Mouse (Mus musculus) intestine, postnatal 0 days (tissue): Measurements from ENCODE around the gene Themis2. TPM values are rescaled to one million over a fixed set of nuclear protein-coding genes. Genes with fewer than 3 reads are reported as not detected.

Experiments
- ATAC-seq: fragments of 200-750 bp; cut with Nextera tagmentation; 2 replicates; pipeline ENCODE4 v1.8.0; 2017; ENCODE audit warnings: mild to moderate bottlenecking, moderate TSS enrichment, moderate library complexity
- H3K27ac ChIP-seq: fragments of 300-500 bp; sonication (generic); 2 replicates; pipeline ENCODE4 v1.5.1; 2014; ENCODE audit warnings: mild to moderate bottlenecking, low read depth, low read length, moderate library complexity
- H3K27me3 ChIP-seq: fragments of 300-500 bp; sonication (generic); replicated peaks from 2 replicates; pipeline ENCODE4 v1.6.1; 2014; ENCODE audit warnings: low read length, mixed read lengths; ENCODE audit not compliant: control insufficient read depth, insufficient read depth
- H3K36me3 ChIP-seq: fragments of 300-500 bp; sonication (generic); 2 replicates; pipeline ENCODE4 v1.6.1; 2014; ENCODE audit warnings: mild to moderate bottlenecking, moderate library complexity; ENCODE audit not compliant: control insufficient read depth, insufficient read depth
- H3K4me1 ChIP-seq: fragments of 300-500 bp; sonication (generic); replicated peaks from 2 replicates; pipeline ENCODE4 v1.6.1; 2014; ENCODE audit warnings: antibody characterized with exemption, low read length, mixed read lengths; ENCODE audit not compliant: control insufficient read depth, insufficient read depth
- H3K4me2 ChIP-seq: fragments of 300-500 bp; sonication (generic); replicated peaks from 2 replicates; pipeline ENCODE4 v1.6.1; 2014; ENCODE audit warnings: low read depth, mild to moderate bottlenecking, moderate library complexity
- H3K4me3 ChIP-seq: fragments of 300-500 bp; sonication (generic); 2 replicates; pipeline ENCODE4 v1.5.1; 2014; ENCODE audit warnings: low read depth, low read length
- H3K9ac ChIP-seq: fragments of 300-500 bp; sonication (generic); 2 replicates; pipeline ENCODE4 v1.6.1; 2014; ENCODE audit warnings: mild to moderate bottlenecking, low read depth, low read length
- H3K9me3 ChIP-seq: fragments of 300-500 bp; sonication (generic); 2 replicates; pipeline ENCODE4 v1.6.1; 2016; ENCODE audit warnings: mixed run types; ENCODE audit not compliant: control insufficient read depth
- CTCF ChIP-seq: sonication (generic); IDR thresholded peaks from 2 replicates; pipeline ENCODE4 v1.5.1; 2016; ENCODE audit warnings: low read depth, mild to moderate bottlenecking, control low read depth, antibody characterized with exemption, moderate library complexity
- WGBS: fragments of 180-500 bp; shearing (Covaris S2); extraction: QIAGEN DNeasy Blood & Tissue Kit; methylation state at CpG from one replicate; pipeline ENCODE4 v1.1.7; 2014; 5-methylcytosine and 5-hydroxymethylcytosine counted together
- polyA plus RNA-seq: library from polyadenylated mRNA; unstranded; fragments of >200 nt; fragmentation: Nextera tagmentation; extraction: Ambion mirVana; gene quantifications from 2 replicates; pipeline ENCODE4 v1.2.1, GENCODE M21; 2015

Gene Themis2
- polyA plus RNA-seq, 1 experiment from 2014 or later, result 1.3 TPM

GRCm38 (mm10) chr4:132749258-132749982 is 46.8 kb downstream of the Themis2 start:
- no peaks in the 10 kb centered on the region for H3K36me3 ChIP-seq
- WGBS, result 80% methylated on average over 6 of the region's 6 CpGs
- H3K9ac ChIP-seq, result no peak overlapping the region
- TF ChIP-seq CTCF, result no peak
- H3K27ac ChIP-seq, result no peak overlapping the region
- H3K9me3 ChIP-seq, result no peaks in the 10 kb centered on the region
- H3K4me2 ChIP-seq, result no peak overlapping the region
- H3K4me1 ChIP-seq, result 0 out of 2 replicates have a peak, but pooled peaks cover 5% of the 10 kb centered on the region
- ATAC-seq, result no peak
- no peak overlapping the region for H3K4me3 ChIP-seq
- H3K27me3 ChIP-seq, result no peaks in the 10 kb centered on the region

DNA sequence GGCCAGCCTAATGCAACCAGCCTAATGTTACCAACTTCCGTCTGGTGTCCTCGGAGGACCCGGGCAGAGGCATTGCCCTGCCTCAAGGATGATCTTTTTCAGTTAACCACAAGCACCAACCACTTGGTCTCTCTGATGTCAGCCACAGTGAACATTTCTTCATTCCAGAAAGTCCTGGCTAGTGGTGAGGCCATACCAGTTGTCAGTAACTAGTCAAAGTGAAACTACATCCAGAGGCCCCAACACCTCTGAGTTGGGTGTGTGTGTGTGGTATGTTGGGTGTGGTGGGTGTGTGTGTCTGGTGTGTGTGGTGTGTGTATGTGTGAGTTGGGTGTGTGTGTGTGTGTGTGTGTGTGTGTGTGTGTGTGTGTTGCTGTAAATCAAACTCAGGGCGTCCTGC is 47.4 kb downstream of the Themis2 start:
- ATAC-seq, result peak; percentile 29; the same call in 1 of the 2 replicates
- H3K27ac ChIP-seq, result 0 out of 2 replicates have a peak overlapping the region, but pooled peaks have one; percentile 57
- H3K4me3 ChIP-seq, result no peak overlapping the region
- no peak overlapping the region for H3K4me2 ChIP-seq
- H3K36me3 ChIP-seq, result no peaks in the 10 kb centered on the region
- WGBS, result 86% methylated on average over 4 of the region's 4 CpGs
- no peaks in the 10 kb centered on the region for H3K27me3 ChIP-seq
- no peak overlapping the region for H3K9ac ChIP-seq
- H3K4me1 ChIP-seq, result 0 out of 2 replicates have a peak, but pooled peaks cover 5% of the 10 kb centered on the region
- TF ChIP-seq CTCF, result no peak
- no peaks in the 10 kb centered on the region for H3K9me3 ChIP-seq

DNA sequence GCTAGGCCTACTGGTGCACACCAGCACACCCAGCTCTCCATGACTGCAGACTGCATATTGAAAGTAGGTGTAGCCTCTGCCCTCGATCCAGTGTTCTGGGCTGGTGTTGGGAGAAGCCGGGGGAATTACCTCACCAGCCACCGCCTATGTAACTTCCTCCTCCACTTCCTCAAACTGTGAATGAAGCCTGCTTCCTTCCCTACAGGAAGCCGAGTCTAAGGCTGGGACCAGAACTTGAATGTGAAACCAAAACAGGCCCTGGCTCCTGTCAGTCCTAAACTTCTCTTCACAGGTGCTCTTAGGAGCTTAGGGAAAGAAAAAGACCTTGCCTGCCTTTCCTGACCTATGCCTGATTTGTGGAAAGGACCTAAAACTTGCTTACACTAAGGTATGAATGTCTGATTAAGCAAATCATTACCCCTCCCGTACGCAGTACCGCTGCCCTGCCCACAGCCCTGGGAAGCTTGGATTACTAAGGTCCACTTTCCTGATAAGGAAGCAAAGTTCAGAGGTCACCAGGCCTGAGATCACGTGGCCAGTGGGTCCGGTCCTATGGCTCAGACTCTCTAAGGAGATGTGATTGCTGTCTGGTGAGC is 48.4 kb downstream of the Themis2 start:
- H3K9me3 ChIP-seq, result no peaks in the 10 kb centered on the region
- peak; percentile 83 for ATAC-seq
- WGBS, result 21% methylated on average over 9 of the region's 9 CpGs
- H3K4me1 ChIP-seq, result 0 out of 2 replicates have a peak, but pooled peaks cover 5% of the 10 kb centered on the region
- TF ChIP-seq CTCF, result no peak
- H3K9ac ChIP-seq, result no peak overlapping the region
- H3K27ac ChIP-seq, result peak overlapping the region; percentile 84
- H3K36me3 ChIP-seq, result no peaks in the 10 kb centered on the region
- no peak overlapping the region for H3K4me3 ChIP-seq
- H3K4me2 ChIP-seq, result peak overlapping the region; percentile 45
- H3K27me3 ChIP-seq, result no peaks in the 10 kb centered on the region

GRCm38 (mm10) chr4:132746911-132747517 is 49.2 kb downstream of the Themis2 start:
- Histone ChIP-seq H3K27ac (peak overlapping the region; percentile 84), H3K9me3 (no peaks in the 10 kb centered on the region), H3K4me3 (no peak overlapping the region), H3K4me1 (0 out of 2 replicates have a peak, but pooled peaks cover 5% of the 10 kb centered on the region), H3K4me2 (peak overlapping the region; percentile 45; the same call in 1 of the 2 replicates), H3K27me3 (no peaks in the 10 kb centered on the region), H3K9ac (no peak overlapping the region), H3K36me3 (no peaks in the 10 kb centered on the region)
- TF ChIP-seq CTCF, result no peak
- ATAC-seq, result peak; percentile 3; the same call in 1 of the 2 replicates
- 85% methylated on average over 9 of the region's 9 CpGs for WGBS

GRCm38 (mm10) chr4:132743992-132744911 is 51.9 kb downstream of the Themis2 start:
- Histone ChIP-seq H3K4me2 (no peak overlapping the region), H3K4me1 (0 out of 2 replicates have a peak, but pooled peaks cover 5% of the 10 kb centered on the region), H3K36me3 (no peaks in the 10 kb centered on the region), H3K27ac (no peak overlapping the region), H3K27me3 (no peaks in the 10 kb centered on the region), H3K9ac (no peak overlapping the region), H3K4me3 (no peak overlapping the region), H3K9me3 (no peaks in the 10 kb centered on the region)
- 79% methylated on average over 11 of the region's 11 CpGs for WGBS
- no peak for ATAC-seq
- TF ChIP-seq CTCF, result no peak
